Comparison of ENCODE assay signal across 10 mouse cellular contexts in the genomic region with DNA sequence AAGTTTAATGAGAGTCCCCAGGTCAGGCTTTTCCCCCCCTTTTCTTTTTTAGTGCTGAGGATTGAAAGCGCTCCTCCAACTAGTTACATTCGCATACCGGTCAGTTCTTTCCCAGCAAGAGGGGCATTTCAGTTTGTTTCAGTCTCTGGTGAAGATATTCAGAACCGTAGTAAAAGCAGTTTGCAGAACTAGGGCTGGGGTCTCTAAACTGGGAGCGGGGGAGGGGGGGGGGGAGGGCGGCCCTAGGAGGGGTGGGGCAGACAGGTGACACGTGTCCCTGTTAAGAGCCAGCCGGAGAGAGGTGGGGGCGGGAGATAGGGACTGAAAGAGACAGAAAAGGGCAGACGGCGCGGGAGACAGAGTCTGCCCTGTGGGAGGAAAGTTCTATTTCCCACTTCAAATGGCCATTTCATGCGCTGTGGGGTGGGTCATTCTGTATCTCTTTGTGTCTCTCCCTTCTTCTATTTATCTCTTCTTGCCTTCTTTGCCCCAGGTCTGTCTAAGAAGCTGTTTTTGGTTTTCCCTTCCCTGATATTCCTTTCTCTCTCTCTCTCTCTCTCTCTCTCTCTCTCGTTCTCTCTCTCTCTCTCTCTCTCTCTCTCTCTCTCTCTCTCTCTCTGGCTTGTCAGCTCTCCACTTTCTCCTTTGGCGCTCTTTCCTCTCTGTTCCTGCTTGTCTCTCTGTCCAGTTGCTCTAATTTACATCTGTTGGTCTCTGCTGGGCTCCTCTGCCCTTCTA. TPM values are rescaled to one million over a fixed set of nuclear protein-coding genes. Genes with fewer than 3 reads are reported as not detected.
DNase-seq lines count a peak whose midpoint lies in the region; ATAC-seq and TF ChIP-seq lines count a peak whose summit lies in the region.
"Had no signal": no experiment of that assay in that cellular context is flagged by ENCODE, and none has a peak within 500 bp of the region (broad histone marks: within the 10 kb centered on the region; RNA-seq: fewer than 3 reads in every experiment).

TSS of gene Slc38a5 (plus strand) at position 51 of the 738 bp plus-strand sequence.

- WGBS in heart, embryonic 11.5 days (ENCODE audit: insufficient replicate concordance), result 14% methylated on average over 14 of the region's 15 CpGs
- 10% methylated on average over 10 of the region's 15 CpGs for WGBS in neural tube, embryonic 12.5 days
- 19% methylated on average over 13 of the region's 15 CpGs for WGBS in limb, embryonic 14.5 days
- WGBS in stomach, embryonic 15.5 days, result 15% methylated on average over 13 of the region's 15 CpGs

- no peaks in the 10 kb centered on the region for H3K27me3 ChIP-seq in heart, embryonic 11.5 days (ENCODE audit: control insufficient read depth, insufficient read depth, low read length)
- no peaks in the 10 kb centered on the region for H3K27me3 ChIP-seq in neural tube, embryonic 12.5 days (replicated peaks)
- H3K27me3 ChIP-seq in limb, embryonic 14.5 days (ENCODE audit: control insufficient read depth, insufficient read depth, low read length), result no peaks in the 10 kb centered on the region
- no peaks in the 10 kb centered on the region for H3K27me3 ChIP-seq in stomach, embryonic 15.5 days (replicated peaks)

- H3K4me1 ChIP-seq in heart, embryonic 11.5 days (ENCODE audit: control insufficient read depth, insufficient read depth, low read length), result no peaks in the 10 kb centered on the region
- no peaks in the 10 kb centered on the region for H3K4me1 ChIP-seq in neural tube, embryonic 12.5 days
- no peaks in the 10 kb centered on the region for H3K4me1 ChIP-seq in limb, embryonic 14.5 days (ENCODE audit: control insufficient read depth, insufficient read depth, low read length)
- H3K4me1 ChIP-seq in stomach, embryonic 15.5 days, result no peaks in the 10 kb centered on the region

- H3K4me2 ChIP-seq in heart, embryonic 11.5 days, result peak within 1 kb of the TSS; percentile 61
- H3K4me2 ChIP-seq in neural tube, embryonic 12.5 days (replicated peaks), result peak within 1 kb of the TSS; percentile 43
- 0 out of 2 replicates have a peak within 1 kb of the TSS, but pooled peaks have one; percentile 21 for H3K4me2 ChIP-seq in limb, embryonic 14.5 days (replicated peaks; ENCODE audit: low read depth, low read length, severe bottlenecking)
- H3K4me2 ChIP-seq in stomach, embryonic 15.5 days, result peak within 1 kb of the TSS; percentile 42

- H3K9me3 ChIP-seq in heart, embryonic 11.5 days (replicated peaks; ENCODE audit: control insufficient read depth, low read length), result no peaks in the 10 kb centered on the region
- no peaks in the 10 kb centered on the region for H3K9me3 ChIP-seq in neural tube, embryonic 12.5 days
- no peaks in the 10 kb centered on the region for H3K9me3 ChIP-seq in limb, embryonic 14.5 days (ENCODE audit: control insufficient read depth, low read length)
- H3K9me3 ChIP-seq in stomach, embryonic 15.5 days, result no peaks in the 10 kb centered on the region

- no peak for TF ChIP-seq POLR2A in limb, embryonic 14.5 days (IDR thresholded peaks at IDR 0.05; ENCODE audit: borderline replicate concordance, extremely low read depth, insufficient read depth, insufficient read length)

- DNase-seq in heart, adult 18-20 months, result no peak
- DNase-seq in neural tube, embryonic 10.5 days (ENCODE audit: extremely low spot score, low spot score), result no peak
- DNase-seq in limb, embryonic 14.5 days (ENCODE audit: low spot score), result no peak
- no peak for DNase-seq in right cerebral cortex, postnatal 14 days
- no peak for DNase-seq in kidney, postnatal 14 days
- DNase-seq: retina, postnatal 1 day had no signal

- no peaks in the 10 kb centered on the region for H3K36me3 ChIP-seq in heart, embryonic 11.5 days (ENCODE audit: control insufficient read depth, insufficient read depth, low read length)
- H3K36me3 ChIP-seq in neural tube, embryonic 12.5 days, result no peaks in the 10 kb centered on the region
- no peaks in the 10 kb centered on the region for H3K36me3 ChIP-seq in limb, embryonic 14.5 days (ENCODE audit: control insufficient read depth, insufficient read depth, low read length)
- no peaks in the 10 kb centered on the region for H3K36me3 ChIP-seq in stomach, embryonic 15.5 days

- peak within 1 kb of the TSS; percentile 34 for H3K4me3 ChIP-seq in heart, embryonic 11.5 days (ENCODE audit: low read depth, low read length)
- no peak within 1 kb of the TSS for H3K4me3 ChIP-seq in neural tube, embryonic 12.5 days
- H3K4me3 ChIP-seq in limb, embryonic 14.5 days (replicated peaks; ENCODE audit: low read length), result no peak within 1 kb of the TSS
- H3K4me3 ChIP-seq in stomach, embryonic 15.5 days (replicated peaks), result peak within 1 kb of the TSS; percentile 19

- H3K9ac ChIP-seq in heart, embryonic 11.5 days (ENCODE audit: low read depth, low read length), result 0 out of 2 replicates have a peak within 1 kb of the TSS, but pooled peaks have one; percentile 43
- no peak within 1 kb of the TSS for H3K9ac ChIP-seq in neural tube, embryonic 12.5 days
- H3K9ac ChIP-seq in limb, embryonic 14.5 days (ENCODE audit: low read depth, low read length, severe bottlenecking), result no peak within 1 kb of the TSS
- no peak within 1 kb of the TSS for H3K9ac ChIP-seq in stomach, embryonic 15.5 days

- ATAC-seq in heart, embryonic 11.5 days (replicated peaks; ENCODE audit: insufficient number of reproducible peaks, low FRiP score, low TSS enrichment), result no peak
- no peak for ATAC-seq in neural tube, embryonic 12.5 days (ENCODE audit: low FRiP score, low read depth)
- ATAC-seq in limb, embryonic 14.5 days (ENCODE audit: low FRiP score, low read depth), result no peak
- no peak for ATAC-seq in stomach, embryonic 15.5 days (ENCODE audit: insufficient read depth, low FRiP score, low read depth)
- ATAC-seq: inflammation-experienced regulatory T-cells, adult 6 months had no signal

- H3K27ac ChIP-seq in heart, embryonic 11.5 days (ENCODE audit: low read depth, low read length), result no peak within 1 kb of the TSS
- no peak within 1 kb of the TSS for H3K27ac ChIP-seq in neural tube, embryonic 12.5 days
- no peak within 1 kb of the TSS for H3K27ac ChIP-seq in limb, embryonic 14.5 days (replicated peaks; ENCODE audit: low read depth, low read length)
- no peak within 1 kb of the TSS for H3K27ac ChIP-seq in stomach, embryonic 15.5 days

RNA-seq across cellular contexts. Expression of gene Slc38a5, which starts in this region (rescaled TPM):
- polyA plus RNA-seq in heart, embryonic 11.5 days (2014; fragmentation: Nextera tagmentation; extraction: Ambion mirVana), result 17.5 and 23.8 TPM in 2 replicates
- total RNA-seq in heart, adult 18-20 months (2021), result under 1 TPM; 0.36 to 0.67 TPM
- polyA plus RNA-seq in neural tube, embryonic 12.5 days (2016; fragmentation: Nextera tagmentation; extraction: Ambion mirVana), result 6.4 and 6.9 TPM in 2 replicates
- polyA plus RNA-seq in limb, embryonic 14.5 days (2012; rRNA removed), result 0.80 and 1.3 TPM in 2 replicates
- polyA plus RNA-seq in limb, embryonic 14.5 days (2014; fragmentation: Nextera tagmentation; extraction: Ambion mirVana), result 0.51 and 0.67 TPM in 2 replicates
- polyA plus RNA-seq in stomach, embryonic 15.5 days (2015; fragmentation: Nextera tagmentation; extraction: Ambion mirVana), result 28.8 and 36.9 TPM in 2 replicates
- polyA plus RNA-seq: inflammation-experienced regulatory T-cells, adult 6 months had no signal

Comparison
In these comparisons a context has a peak if more than half of its experiments do, and no peak if none do; other contexts are left out.
1. H3K4me3 ChIP-seq: peak in heart, embryonic 11.5 days (single experiment) and stomach, embryonic 15.5 days (single experiment); none in neural tube, embryonic 12.5 days (single experiment) and limb, embryonic 14.5 days (single experiment).
2. Peak in every context shown above with its lines, with median percentiles within 50 percentile points of each other: H3K4me2 ChIP-seq.